Mouse (Mus musculus): ENCODE measurements around the gene Fignl2. TPM values are rescaled to one million over a fixed set of nuclear protein-coding genes. Genes with fewer than 3 reads are reported as not detected.
A peak's percentile ranks its signal among the peaks of the same experiment; 100 is the strongest.

Gene Fignl2
- polyA plus RNA-seq, 1 experiment from 2014 or later, result 0.41 TPM

- Histone ChIP-seq H3K36me3 (ENCODE audit: control insufficient read depth, insufficient read depth, low read length) (no peaks in the 10 kb centered on the region), H3K4me3 (ENCODE audit: low read depth, low read length) (no peak overlapping the region), H3K4me1 (ENCODE audit: control insufficient read depth, insufficient read depth, low read length) (peaks cover 7% of the 10 kb centered on the region), H3K9me3 (ENCODE audit: control insufficient read depth, low read depth, low read length) (no peaks in the 10 kb centered on the region), H3K9ac (replicated peaks; ENCODE audit: low read depth, low read length) (no peak overlapping the region), H3K27me3 (ENCODE audit: control insufficient read depth, insufficient read depth, low read length) (no peaks in the 10 kb centered on the region), H3K4me2 (replicated peaks; ENCODE audit: low read depth, low read length) (no peak overlapping the region), H3K27ac (ENCODE audit: low read length) (no peak overlapping the region)
- WGBS, result 68% methylated on average over 3 of the region's 3 CpGs
- ATAC-seq (ENCODE audit: insufficient number of reproducible peaks, insufficient read depth, low FRiP score, low read depth), result no peak
These were observed 8.6 kb upstream of the Fignl2 start for GRCm38 (mm10) chr15:101086956-101087355.

DNA sequence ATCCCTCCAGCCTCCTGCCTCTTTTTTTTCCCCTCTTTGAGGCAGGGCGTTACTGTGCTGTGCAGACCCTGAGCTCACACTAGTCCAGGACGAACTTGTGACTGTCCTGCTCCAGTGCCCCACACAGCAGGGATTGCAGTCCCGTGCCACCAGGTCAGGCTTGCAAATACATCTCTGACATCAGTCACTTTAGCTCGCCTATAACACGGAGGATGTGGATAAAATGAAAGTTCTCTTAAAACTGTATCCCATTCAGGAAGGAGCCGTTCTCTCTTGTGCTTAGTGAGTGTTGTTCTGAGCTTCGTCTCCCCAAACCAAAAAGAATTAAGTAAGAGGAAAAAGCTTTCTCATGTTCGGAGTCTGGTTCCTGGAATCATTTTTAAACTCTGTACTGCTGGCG lies 8.1 kb upstream of the Fignl2 start:
- ATAC-seq (ENCODE audit: insufficient number of reproducible peaks, insufficient read depth, low FRiP score, low read depth), result no peak
- Histone ChIP-seq H3K4me3 (ENCODE audit: low read depth, low read length) (no peak overlapping the region), H3K27me3 (ENCODE audit: control insufficient read depth, insufficient read depth, low read length) (no peaks in the 10 kb centered on the region), H3K36me3 (ENCODE audit: control insufficient read depth, insufficient read depth, low read length) (no peaks in the 10 kb centered on the region), H3K9ac (replicated peaks; ENCODE audit: low read depth, low read length) (no peak overlapping the region), H3K4me2 (replicated peaks; ENCODE audit: low read depth, low read length) (no peak overlapping the region), H3K4me1 (ENCODE audit: control insufficient read depth, insufficient read depth, low read length) (peaks cover 11% of the 10 kb centered on the region), H3K27ac (ENCODE audit: low read length) (no peak overlapping the region), H3K9me3 (ENCODE audit: control insufficient read depth, low read depth, low read length) (no peaks in the 10 kb centered on the region)
- 56% methylated on average over 9 of the region's 9 CpGs for WGBS

- H3K4me3 ChIP-seq (ENCODE audit: low read depth, low read length), result no peak overlapping the region
- no peaks in the 10 kb centered on the region for H3K9me3 ChIP-seq (ENCODE audit: control insufficient read depth, low read depth, low read length)
- H3K27ac ChIP-seq (ENCODE audit: low read length), result no peak overlapping the region
- no peak overlapping the region for H3K4me2 ChIP-seq (replicated peaks; ENCODE audit: low read depth, low read length)
- WGBS, result 73% methylated on average over 10 of the region's 10 CpGs
- ATAC-seq (ENCODE audit: insufficient number of reproducible peaks, insufficient read depth, low FRiP score, low read depth), result no peak
- H3K4me1 ChIP-seq (ENCODE audit: control insufficient read depth, insufficient read depth, low read length), result peaks cover 13% of the 10 kb centered on the region
- no peak overlapping the region for H3K9ac ChIP-seq (replicated peaks; ENCODE audit: low read depth, low read length)
- H3K27me3 ChIP-seq (ENCODE audit: control insufficient read depth, insufficient read depth, low read length), result no peaks in the 10 kb centered on the region
- H3K36me3 ChIP-seq (ENCODE audit: control insufficient read depth, insufficient read depth, low read length), result no peaks in the 10 kb centered on the region
These were observed 6.1 kb upstream of the Fignl2 start for GRCm38 (mm10) chr15:101084499-101084898.

DNA sequence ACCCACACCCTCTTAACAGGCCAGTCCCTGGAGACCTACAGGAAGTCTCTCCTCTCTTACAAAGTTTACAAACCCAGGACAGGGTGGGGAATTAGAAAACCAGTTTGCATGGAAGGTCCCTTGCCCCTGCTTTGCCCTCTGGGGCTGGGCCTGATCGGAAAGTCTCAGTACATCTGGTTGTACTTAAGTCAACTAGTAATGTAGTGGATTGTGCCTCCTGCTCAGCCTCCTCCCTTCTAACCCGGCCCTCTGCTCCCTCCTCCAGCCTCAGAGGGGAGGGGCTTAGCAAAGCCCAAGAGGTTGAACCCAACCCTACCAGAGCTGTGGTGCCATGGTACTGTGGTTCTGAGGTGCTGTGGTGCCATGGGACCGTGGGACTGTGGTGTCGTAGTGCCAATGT lies 3.9 kb upstream of the Fignl2 start:
- WGBS, result 52% methylated on average over 4 of the region's 4 CpGs
- H3K36me3 ChIP-seq (ENCODE audit: control insufficient read depth, insufficient read depth, low read length), result no peaks in the 10 kb centered on the region
- no peaks in the 10 kb centered on the region for H3K9me3 ChIP-seq (ENCODE audit: control insufficient read depth, low read depth, low read length)
- H3K27ac ChIP-seq (ENCODE audit: low read length), result peak overlapping the region; percentile 44; the same call in 1 of the 2 replicates
- no peaks in the 10 kb centered on the region for H3K27me3 ChIP-seq (ENCODE audit: control insufficient read depth, insufficient read depth, low read length)
- ATAC-seq (ENCODE audit: insufficient number of reproducible peaks, insufficient read depth, low FRiP score, low read depth), result peak; percentile 28; the same call in 1 of the 2 replicates
- no peak overlapping the region for H3K4me2 ChIP-seq (replicated peaks; ENCODE audit: low read depth, low read length)
- peaks cover 13% of the 10 kb centered on the region for H3K4me1 ChIP-seq (ENCODE audit: control insufficient read depth, insufficient read depth, low read length)
- H3K9ac ChIP-seq (replicated peaks; ENCODE audit: low read depth, low read length), result no peak overlapping the region
- no peak overlapping the region for H3K4me3 ChIP-seq (ENCODE audit: low read depth, low read length)

- Histone ChIP-seq H3K4me1 (ENCODE audit: control insufficient read depth, insufficient read depth, low read length) (peaks cover 22% of the 10 kb centered on the region), H3K9ac (replicated peaks; ENCODE audit: low read depth, low read length) (no peak overlapping the region), H3K4me3 (ENCODE audit: low read depth, low read length) (no peak overlapping the region), H3K27me3 (ENCODE audit: control insufficient read depth, insufficient read depth, low read length) (no peaks in the 10 kb centered on the region), H3K27ac (ENCODE audit: low read length) (peak overlapping the region; percentile 10; the same call in 1 of the 2 replicates), H3K9me3 (ENCODE audit: control insufficient read depth, low read depth, low read length) (no peaks in the 10 kb centered on the region), H3K4me2 (replicated peaks; ENCODE audit: low read depth, low read length) (no peak overlapping the region), H3K36me3 (ENCODE audit: control insufficient read depth, insufficient read depth, low read length) (no peaks in the 10 kb centered on the region)
- no peak for ATAC-seq (ENCODE audit: insufficient number of reproducible peaks, insufficient read depth, low FRiP score, low read depth)
- WGBS, result 82% methylated on average over 7 of the region's 7 CpGs
These were observed 2.7 kb upstream of the Fignl2 start for GRCm38 (mm10) chr15:101081035-101081548.

DNA sequence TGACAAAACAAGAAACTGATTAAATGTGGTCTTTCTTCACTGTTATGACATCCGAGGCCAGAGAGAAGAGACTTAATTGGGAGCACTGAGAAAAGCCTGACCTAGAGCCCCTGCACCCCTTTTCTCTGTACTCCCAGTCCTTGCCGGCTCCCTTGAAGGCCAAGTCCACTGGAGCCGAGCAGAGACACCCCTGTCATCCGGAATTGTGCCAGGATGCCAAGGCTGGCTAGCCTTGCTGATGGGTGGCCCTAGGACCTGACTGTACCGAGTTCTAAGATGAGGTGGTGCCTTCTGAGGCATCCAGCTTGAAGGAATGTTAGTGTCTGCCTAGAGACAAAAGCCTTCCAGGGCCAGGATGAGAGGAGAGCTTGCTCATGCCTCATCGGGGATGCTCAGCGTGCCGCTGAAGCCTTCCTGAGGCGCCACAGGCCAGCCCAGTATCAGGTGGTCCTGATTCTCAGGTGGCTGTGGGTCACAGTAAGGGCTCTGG lies 1.7 kb upstream of the Fignl2 start:
- H3K27ac ChIP-seq (ENCODE audit: low read length), result no peak overlapping the region
- H3K4me2 ChIP-seq (replicated peaks; ENCODE audit: low read depth, low read length), result no peak overlapping the region
- WGBS, result 90% methylated on average over 9 of the region's 9 CpGs
- H3K36me3 ChIP-seq (ENCODE audit: control insufficient read depth, insufficient read depth, low read length), result no peaks in the 10 kb centered on the region
- no peaks in the 10 kb centered on the region for H3K27me3 ChIP-seq (ENCODE audit: control insufficient read depth, insufficient read depth, low read length)
- no peak overlapping the region for H3K4me3 ChIP-seq (ENCODE audit: low read depth, low read length)
- no peak overlapping the region for H3K9ac ChIP-seq (replicated peaks; ENCODE audit: low read depth, low read length)
- peaks cover 29% of the 10 kb centered on the region for H3K4me1 ChIP-seq (ENCODE audit: control insufficient read depth, insufficient read depth, low read length)
- no peaks in the 10 kb centered on the region for H3K9me3 ChIP-seq (ENCODE audit: control insufficient read depth, low read depth, low read length)
- no peak for ATAC-seq (ENCODE audit: insufficient number of reproducible peaks, insufficient read depth, low FRiP score, low read depth)

GRCm38 (mm10) chr15:101078731-101079156 lies 377 bp upstream of the Fignl2 start:
- peak; percentile 66 for ATAC-seq (ENCODE audit: insufficient number of reproducible peaks, insufficient read depth, low FRiP score, low read depth)
- under 1% methylated on average over 30 of the region's 30 CpGs for WGBS
- Histone ChIP-seq H3K4me3 (ENCODE audit: low read depth, low read length) (peak overlapping the region; percentile 94), H3K4me1 (ENCODE audit: control insufficient read depth, insufficient read depth, low read length) (peaks cover 29% of the 10 kb centered on the region), H3K9ac (replicated peaks; ENCODE audit: low read depth, low read length) (peak overlapping the region; percentile 86; the same call in 1 of the 2 replicates), H3K27me3 (ENCODE audit: control insufficient read depth, insufficient read depth, low read length) (no peaks in the 10 kb centered on the region), H3K4me2 (replicated peaks; ENCODE audit: low read depth, low read length) (peak overlapping the region; percentile 70), H3K9me3 (ENCODE audit: control insufficient read depth, low read depth, low read length) (no peaks in the 10 kb centered on the region), H3K36me3 (ENCODE audit: control insufficient read depth, insufficient read depth, low read length) (no peaks in the 10 kb centered on the region), H3K27ac (ENCODE audit: low read length) (peak overlapping the region; percentile 81)

GRCm38 (mm10) chr15:101077001-101077812 lies 1.2 kb downstream of the Fignl2 start:
- H3K4me3 ChIP-seq (ENCODE audit: low read depth, low read length), result peak overlapping the region; percentile 94
- H3K27ac ChIP-seq (ENCODE audit: low read length), result peak overlapping the region; percentile 81
- no peak; the same call in 1 of the 2 replicates for ATAC-seq (ENCODE audit: insufficient number of reproducible peaks, insufficient read depth, low FRiP score, low read depth)
- no peaks in the 10 kb centered on the region for H3K9me3 ChIP-seq (ENCODE audit: control insufficient read depth, low read depth, low read length)
- H3K27me3 ChIP-seq (ENCODE audit: control insufficient read depth, insufficient read depth, low read length), result no peaks in the 10 kb centered on the region
- peak overlapping the region; percentile 70 for H3K4me2 ChIP-seq (replicated peaks; ENCODE audit: low read depth, low read length)
- no peaks in the 10 kb centered on the region for H3K36me3 ChIP-seq (ENCODE audit: control insufficient read depth, insufficient read depth, low read length)
- peak overlapping the region; percentile 86 for H3K9ac ChIP-seq (replicated peaks; ENCODE audit: low read depth, low read length)
- WGBS, result 3% methylated on average over 34 of the region's 34 CpGs
- peaks cover 30% of the 10 kb centered on the region for H3K4me1 ChIP-seq (ENCODE audit: control insufficient read depth, insufficient read depth, low read length)
